Mouse (Mus musculus): ENCODE results near the gene Mansc4. TPM values are rescaled to one million over a fixed set of nuclear protein-coding genes. Genes with fewer than 3 reads are reported as not detected.

Gene Mansc4
- total RNA-seq, 2 experiments from 2014 or later: 1.0 TPM; not detected in 1

- no peak for DNase-seq (ENCODE audit: extremely low spot score in 1 of 2, low spot score in 1 of 2)
These were observed 1.3 kb downstream of the Mansc4 start for GRCm38 (mm10) chr6:147085398-147086040.

DNA sequence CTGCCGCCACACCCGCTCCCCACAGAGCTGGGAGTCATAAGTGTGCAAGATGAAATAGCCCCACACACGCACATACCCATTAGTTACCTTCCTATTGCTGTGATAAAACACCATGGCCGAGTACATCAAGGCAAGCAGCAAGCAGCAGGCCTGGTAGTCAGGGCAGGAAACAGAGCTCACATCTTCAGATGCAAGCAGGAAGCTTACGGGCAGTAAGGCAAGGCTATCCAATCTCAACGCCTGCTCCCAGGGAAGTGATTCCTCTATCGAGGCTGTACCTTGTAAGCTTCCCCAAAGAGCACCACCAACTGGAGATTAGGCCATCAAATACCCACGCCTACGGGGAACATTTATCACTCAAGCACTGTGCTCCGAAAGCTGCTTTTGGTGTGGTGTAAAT, 6.9 kb downstream of the Mansc4 start:
- no peak for DNase-seq (ENCODE audit: extremely low spot score in 1 of 2, low spot score in 1 of 2)

GRCm38 (mm10) chr6:147076878-147077277, 10.0 kb downstream of the Mansc4 start:
- no peak for DNase-seq (ENCODE audit: extremely low spot score in 1 of 2, low spot score in 1 of 2)

DNA sequence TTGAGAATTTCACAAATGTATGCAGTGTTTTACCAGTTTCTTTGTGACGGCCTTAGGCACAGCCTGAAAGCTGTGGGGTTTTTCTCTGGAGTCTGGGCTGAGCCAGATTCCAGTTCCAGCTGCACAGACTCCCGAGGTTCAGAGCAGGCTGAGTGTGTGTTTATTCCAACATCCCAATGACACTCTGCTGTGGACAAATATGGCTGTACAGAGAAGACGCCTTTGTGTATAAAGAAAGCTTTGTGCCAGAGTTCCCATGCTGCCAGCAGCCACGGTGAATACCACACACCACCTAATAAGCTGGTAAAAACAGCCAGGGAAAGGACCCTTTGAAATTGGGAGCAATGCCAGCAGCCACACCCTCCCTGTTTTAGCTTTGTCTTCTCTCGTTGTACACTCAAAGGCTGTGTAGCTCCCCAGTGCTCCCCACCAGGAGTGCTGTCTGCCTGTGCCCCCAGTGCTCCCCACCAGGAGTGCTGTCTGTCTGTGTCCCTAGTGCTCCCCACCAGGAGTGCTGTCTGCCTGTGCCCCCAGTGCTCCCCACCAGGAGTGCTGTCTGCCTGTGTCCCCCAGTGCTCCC, 10.9 kb downstream of the Mansc4 start:
- no peak for DNase-seq (ENCODE audit: extremely low spot score in 1 of 2, low spot score in 1 of 2)

DNA sequence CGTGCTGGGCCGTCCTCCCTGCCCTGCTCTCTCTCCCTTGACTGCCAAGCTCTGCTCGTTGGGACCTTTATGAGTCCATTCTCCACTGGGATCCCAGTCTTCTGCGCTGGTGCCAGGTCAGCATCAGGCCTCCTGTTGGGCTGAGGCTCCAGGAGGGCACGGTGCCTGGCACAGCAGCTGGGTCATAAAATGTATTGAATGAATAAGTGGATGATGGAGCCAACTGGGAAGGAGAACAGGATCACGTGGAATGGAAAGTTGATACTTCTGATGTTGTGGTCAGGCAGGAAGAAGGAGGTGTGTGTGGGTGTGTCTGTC, 21.9 kb downstream of the Mansc4 start:
- no peak for DNase-seq (ENCODE audit: extremely low spot score in 1 of 2, low spot score in 1 of 2)

DNA sequence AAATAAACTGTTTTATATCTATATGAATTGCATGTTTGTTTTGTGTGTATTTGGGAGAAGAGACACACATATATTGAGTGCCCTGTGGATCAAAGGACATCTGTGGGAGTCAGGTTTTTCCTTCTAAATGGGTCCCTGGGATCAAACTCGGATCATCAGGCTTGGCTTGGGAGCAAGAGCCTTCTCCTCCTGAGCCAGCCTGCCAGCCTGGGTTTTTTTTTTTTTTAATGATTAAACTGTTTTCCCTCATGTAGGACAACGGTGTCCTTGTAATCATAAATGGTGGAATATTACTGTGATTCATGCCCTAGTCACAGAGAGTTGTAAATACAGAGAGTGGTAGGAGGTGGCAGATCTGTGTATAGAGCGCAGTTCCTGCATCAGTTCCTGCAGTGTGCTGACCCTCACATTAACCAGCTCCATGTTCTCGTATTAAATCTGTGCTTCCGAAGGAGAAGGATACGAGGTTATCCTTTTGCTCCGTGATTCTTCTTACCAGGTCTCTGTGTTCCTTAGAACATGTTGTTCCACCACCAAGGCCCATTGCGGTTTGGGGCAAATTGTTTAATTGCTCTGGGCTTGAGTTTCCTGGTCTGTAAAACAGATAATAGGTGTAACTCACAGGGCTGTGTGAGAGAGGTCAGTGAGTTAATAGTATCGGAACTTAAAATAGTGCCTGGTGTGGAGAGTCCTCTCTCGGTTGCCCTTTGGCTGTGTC, 22.4 kb downstream of the Mansc4 start:
- DNase-seq (ENCODE audit: extremely low spot score in 1 of 2, low spot score in 1 of 2): no peak

DNA sequence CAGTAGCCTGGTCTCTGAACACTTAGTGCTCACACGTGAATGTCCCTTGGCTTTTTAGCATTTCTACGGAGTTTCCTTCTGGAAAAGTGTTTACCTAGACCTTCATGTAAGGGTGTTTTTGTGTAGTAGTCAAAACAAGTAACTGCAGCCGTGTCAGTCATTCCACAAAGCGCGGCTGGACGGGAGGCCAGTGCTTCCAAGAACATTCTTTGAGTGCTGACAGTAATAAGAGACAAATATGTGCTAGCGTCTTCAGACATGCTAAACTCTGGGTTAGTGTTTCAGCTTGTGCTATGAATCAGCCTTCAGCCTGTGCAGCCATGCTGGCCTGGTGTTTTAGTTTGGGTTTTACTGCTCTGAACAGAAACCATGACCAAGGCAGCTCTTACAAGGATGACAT, 24.1 kb downstream of the Mansc4 start:
- DNase-seq (ENCODE audit: extremely low spot score in 1 of 2, low spot score in 1 of 2): no peak

DNA sequence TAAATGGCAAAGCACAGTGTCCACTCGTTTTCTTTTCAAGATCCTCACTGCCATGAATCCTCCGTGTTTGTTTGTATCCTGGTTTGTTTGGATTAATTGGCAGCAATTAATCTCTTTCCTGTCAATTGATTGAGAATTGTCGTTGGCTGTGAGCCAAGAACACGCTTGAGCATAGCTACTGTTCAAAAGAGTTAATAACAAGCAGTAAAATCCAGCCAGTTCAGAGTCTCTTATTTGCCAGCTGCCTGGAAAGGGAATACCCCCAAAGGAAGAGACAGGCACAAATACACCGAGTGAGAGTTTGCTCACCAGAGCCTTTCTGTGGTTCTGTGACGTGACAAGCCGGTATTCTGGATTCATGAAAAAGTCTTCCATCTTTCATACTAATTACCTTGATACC, 24.8 kb downstream of the Mansc4 start:
- no peak for DNase-seq (ENCODE audit: extremely low spot score in 1 of 2, low spot score in 1 of 2)

DNA sequence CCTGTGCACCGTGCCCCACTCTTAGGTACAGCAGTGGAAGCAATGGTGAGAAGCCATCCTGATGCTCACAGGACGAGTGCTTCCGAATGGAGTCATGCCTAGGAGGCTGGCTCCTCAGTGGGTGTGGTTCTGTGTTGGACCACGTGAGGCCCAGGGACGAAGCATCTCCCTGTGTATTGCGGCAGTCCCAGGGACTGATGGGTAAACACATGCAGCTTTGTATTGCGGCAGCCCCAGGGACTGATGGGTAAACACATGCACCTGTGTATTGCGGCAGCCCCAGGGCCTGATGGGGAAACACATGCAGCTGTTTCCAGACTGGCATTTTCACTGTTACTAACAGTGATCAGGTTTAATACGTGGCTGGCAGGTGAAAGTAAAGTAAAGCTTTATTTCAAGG, 25.2 kb downstream of the Mansc4 start:
- DNase-seq (ENCODE audit: extremely low spot score in 1 of 2, low spot score in 1 of 2): no peak

GRCm38 (mm10) chr6:147059326-147059725, 27.5 kb downstream of the Mansc4 start:
- no peak for DNase-seq (ENCODE audit: extremely low spot score in 1 of 2, low spot score in 1 of 2)

DNA sequence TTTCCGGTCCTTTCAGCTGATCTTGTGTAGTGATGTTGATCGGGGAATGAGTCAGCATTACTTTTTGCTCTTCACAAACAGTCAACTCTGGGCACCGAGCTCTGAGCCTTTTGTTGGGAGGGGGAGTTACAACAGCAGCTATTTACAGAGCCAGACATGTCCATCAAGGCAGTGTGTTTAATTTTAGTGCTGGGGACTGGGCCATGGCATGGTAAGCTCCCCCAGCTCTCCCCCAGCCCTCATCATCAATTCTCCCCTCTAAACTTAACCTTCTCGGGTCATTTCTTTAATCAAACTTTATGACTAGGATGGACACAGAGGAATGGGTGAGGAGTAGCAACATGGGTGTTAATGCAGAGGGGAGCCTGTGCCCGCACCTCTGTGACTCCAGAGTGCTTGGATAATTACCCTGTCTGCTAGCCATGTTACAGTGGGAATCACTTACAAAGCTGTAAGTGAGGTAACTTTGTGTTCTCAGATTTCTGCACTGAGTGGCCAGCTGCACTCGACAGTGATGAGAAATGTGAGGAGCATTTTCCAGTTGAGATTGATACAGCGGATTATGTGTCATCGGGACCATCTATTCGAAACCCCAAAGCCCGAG, 31.4 kb downstream of the Mansc4 start:
- DNase-seq (ENCODE audit: extremely low spot score in 1 of 2, low spot score in 1 of 2): no peak

- no peak for DNase-seq (ENCODE audit: extremely low spot score in 1 of 2, low spot score in 1 of 2)
These were observed 32.8 kb downstream of the Mansc4 start for GRCm38 (mm10) chr6:147053785-147054646.

- DNase-seq (ENCODE audit: extremely low spot score in 1 of 2, low spot score in 1 of 2): no peak
These were observed 34.4 kb downstream of the Mansc4 start for GRCm38 (mm10) chr6:147052440-147052839.

GRCm38 (mm10) chr6:147051666-147052065, 35.2 kb downstream of the Mansc4 start:
- DNase-seq (ENCODE audit: extremely low spot score in 1 of 2, low spot score in 1 of 2): no peak

- no peak for DNase-seq (ENCODE audit: extremely low spot score in 1 of 2, low spot score in 1 of 2)
These were observed 37.5 kb downstream of the Mansc4 start for GRCm38 (mm10) chr6:147049239-147049805.

GRCm38 (mm10) chr6:147043633-147044032, 43.2 kb downstream of the Mansc4 start:
- DNase-seq (ENCODE audit: extremely low spot score in 1 of 2, low spot score in 1 of 2): no peak

DNA sequence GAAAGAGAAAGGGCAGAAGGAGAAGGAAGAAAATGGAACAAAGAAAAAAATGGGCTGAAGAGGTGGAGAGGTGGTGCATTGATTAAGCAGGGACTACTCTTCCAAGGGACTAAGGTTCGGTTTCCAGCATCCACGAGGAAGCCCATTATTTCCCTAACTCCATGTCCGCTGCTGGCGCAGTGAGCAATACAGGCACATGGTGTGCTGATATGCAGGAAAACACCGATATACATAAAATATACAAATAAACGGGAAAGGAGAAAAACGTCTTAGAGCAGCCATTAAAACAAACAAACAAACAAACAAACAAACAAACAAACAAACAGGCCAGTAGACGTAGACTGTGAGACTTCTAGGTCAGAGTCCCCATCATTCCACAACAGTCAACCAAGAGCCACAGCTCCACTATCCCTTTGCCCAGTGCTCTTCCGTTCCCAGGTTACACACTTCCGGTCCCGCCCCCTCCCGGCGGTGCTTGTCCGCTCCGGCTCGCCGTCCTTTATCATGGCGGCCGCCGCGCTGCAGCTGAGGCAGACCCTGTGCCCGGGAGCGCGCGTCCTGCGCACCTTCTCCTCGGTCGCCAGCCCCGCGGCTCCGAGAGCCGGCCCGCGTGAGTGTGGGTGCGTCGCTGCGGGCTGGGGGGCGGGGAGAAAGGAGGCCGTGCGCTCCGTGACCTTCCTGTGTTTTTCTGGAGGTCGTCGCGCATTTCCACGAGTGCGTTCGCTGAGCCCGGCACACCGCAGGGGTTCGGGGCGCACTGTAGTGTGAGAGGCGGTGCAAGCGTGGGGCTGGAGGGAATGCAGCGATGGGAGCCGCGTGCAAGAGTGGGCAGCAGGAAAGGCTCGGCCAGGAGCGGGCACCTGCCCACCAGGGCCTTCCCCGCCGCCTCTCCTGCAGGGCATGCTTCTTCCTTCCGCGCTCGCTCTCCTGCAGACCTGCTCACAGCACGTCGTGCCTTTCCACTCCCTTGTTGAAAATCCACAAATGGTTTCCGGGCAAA, 44.2 kb downstream of the Mansc4 start, which contains the start of gene Mrps35:
Gene Mrps35 (plus strand): TSS at position 474 of the 1,000 bp plus-strand sequence.
- peak; percentile 78 to 85 for DNase-seq (ENCODE audit: extremely low spot score in 1 of 2, low spot score in 1 of 2)

- no peak for DNase-seq (ENCODE audit: extremely low spot score in 1 of 2, low spot score in 1 of 2)
These were observed 54.4 kb downstream of the Mansc4 start, which contains the start of gene Rep15 for GRCm38 (mm10) chr6:147032303-147032925. Gene Rep15 (plus strand): TSS chr6:147032584.
